Mouse (Mus musculus) olfactory bulb, adult 2 months (tissue): ENCODE results near the gene Znfx1. TPM values are rescaled to one million over a fixed set of nuclear protein-coding genes. Genes with fewer than 3 reads are reported as not detected.

Experiments
- H3K27ac ChIP-seq: fragments of 200-500 bp; 2 replicates; pipeline ENCODE4 v1.5.1; 2012; ENCODE audit warnings: low read depth, low read length; ENCODE audit not compliant: insufficient read depth
- H3K4me1 ChIP-seq: fragments of 200-500 bp; 2 replicates; pipeline ENCODE4 v1.6.1; 2012; ENCODE audit warnings: low read length; ENCODE audit not compliant: control insufficient read depth, insufficient read depth
- H3K4me3 ChIP-seq: fragments of 200-500 bp; 2 replicates; pipeline ENCODE4 v1.5.1; 2012; ENCODE audit warnings: mild to moderate bottlenecking, low read depth, low read length, moderate library complexity; ENCODE audit not compliant: insufficient read depth
- CTCF ChIP-seq: fragments of 200-500 bp; IDR thresholded peaks from 2 replicates; pipeline ENCODE4 v1.5.1; 2012; ENCODE audit warnings: low read depth, mild to moderate bottlenecking, low read length, moderate library complexity; ENCODE audit not compliant: insufficient read depth
- POLR2A ChIP-seq: fragments of 200-500 bp; IDR thresholded peaks from 2 replicates; pipeline ENCODE4 v1.6.1; 2012; ENCODE audit warnings: mild to moderate bottlenecking, low read depth, low read length, moderate library complexity; ENCODE audit not compliant: insufficient read depth
- WGBS: fragments of 180-500 bp; shearing (Covaris S2); methylation state at CpG from one replicate; pipeline ENCODE4 v1.1.7; 2018; 5-methylcytosine and 5-hydroxymethylcytosine counted together
- polyA plus RNA-seq: library from polyadenylated mRNA; stranded (reverse); fragments of >200 nt; gene quantifications from 2 replicates; pipeline ENCODE4 v1.2.4, GENCODE M21; 2012; ENCODE audit warnings: low replicate concordance; ENCODE audit not compliant: missing spikeins, insufficient read depth, insufficient read length

The Znfx1 gene
- polyA plus RNA-seq, 1 experiment = not detected

GRCm38 (mm10) chr2:167043400-167044121 lies 19.3 kb downstream of the Znfx1 start:
- H3K27ac ChIP-seq = no peak overlapping the region
- 90% methylated on average over 12 of the region's 12 CpGs for WGBS

DNA sequence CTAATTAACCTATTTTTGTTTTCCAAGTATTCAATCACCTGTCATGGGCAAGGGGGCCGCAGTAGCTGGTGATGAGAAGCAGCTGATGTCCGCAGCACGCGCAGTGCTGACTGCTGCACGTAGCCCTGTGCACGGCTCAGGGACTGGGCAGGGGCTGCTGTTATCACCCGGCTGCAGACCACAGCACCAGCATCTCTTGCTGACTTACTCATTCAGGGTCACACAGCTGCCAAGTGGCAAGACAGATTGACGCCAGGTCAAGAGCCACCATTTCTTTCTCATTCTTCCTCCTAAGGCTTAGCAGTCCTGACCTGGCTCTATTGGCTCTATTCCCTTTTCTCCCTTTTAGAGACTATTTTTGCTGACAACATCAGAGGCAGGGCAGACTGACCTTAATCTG lies 23.4 kb downstream of the Znfx1 start:
- WGBS = 90% methylated on average over 8 of the region's 8 CpGs
- TF ChIP-seq CTCF (no peak), POLR2A (no peak)

More at GRCm38 (mm10) chr2:167043400-167044121, 19.3 kb downstream of the Znfx1 start:
- TF ChIP-seq POLR2A (no peak), CTCF (no peak)
- peaks cover 4% of the 10 kb centered on the region; the same call in 1 of the 2 replicates for H3K4me1 ChIP-seq
- H3K4me3 ChIP-seq = no peak overlapping the region

DNA sequence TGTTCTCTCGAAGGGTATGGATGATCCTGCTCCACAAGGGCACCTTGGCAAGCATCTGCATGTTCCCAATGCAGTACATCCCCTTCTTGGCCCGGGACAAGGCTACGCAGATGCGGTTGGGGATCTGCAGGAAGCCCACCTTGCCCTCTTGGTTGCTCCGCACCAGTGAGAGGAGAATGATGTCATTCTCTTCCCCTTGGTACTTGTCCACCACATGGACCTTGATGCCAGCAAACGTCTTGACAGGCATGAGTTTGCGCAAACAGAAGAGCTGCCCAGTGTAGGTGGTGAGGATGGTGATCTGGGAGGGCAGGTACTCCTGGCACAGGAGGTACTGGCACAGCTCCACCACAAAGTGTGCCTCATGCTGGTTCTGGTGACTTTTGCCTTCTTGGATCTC lies 24.1 kb downstream of the Znfx1 start:
- Histone ChIP-seq H3K27ac (no peak overlapping the region), H3K4me3 (no peak overlapping the region), H3K4me1 (no peaks in the 10 kb centered on the region)
- no peak for TF ChIP-seq POLR2A
- TF ChIP-seq CTCF = no peak
- 93% methylated on average over 7 of the region's 7 CpGs for WGBS

More for the DNA sequence above, 23.4 kb downstream of the Znfx1 start:
- H3K27ac ChIP-seq = no peak overlapping the region
- no peak overlapping the region for H3K4me3 ChIP-seq
- no peaks in the 10 kb centered on the region for H3K4me1 ChIP-seq

- 84% methylated on average over 6 of the region's 6 CpGs for WGBS
- Histone ChIP-seq H3K4me1 (no peaks in the 10 kb centered on the region), H3K27ac (no peak overlapping the region), H3K4me3 (no peak overlapping the region)
- no peak for TF ChIP-seq POLR2A
- TF ChIP-seq CTCF = no peak
Observed at GRCm38 (mm10) chr2:167038297-167038696, 24.5 kb downstream of the Znfx1 start.

DNA sequence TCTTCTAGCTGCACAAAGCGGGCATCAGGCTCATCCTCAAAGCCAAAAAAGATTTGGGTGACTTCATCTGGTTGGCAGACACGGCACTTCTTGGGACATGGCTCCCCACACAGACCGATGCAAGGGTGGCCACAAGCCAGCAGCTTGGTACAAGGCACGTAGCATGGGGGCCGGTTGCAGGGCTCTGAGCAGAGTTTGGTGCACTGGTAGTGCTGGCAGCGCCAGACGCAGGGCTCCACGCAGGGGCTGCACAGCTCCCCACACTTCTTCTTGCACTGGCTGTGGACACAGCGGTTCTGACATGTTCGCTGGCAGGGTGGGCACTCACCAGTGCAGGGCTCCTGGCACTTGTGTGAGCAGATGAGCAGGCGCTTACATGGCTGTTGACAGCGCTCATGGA lies 25.1 kb downstream of the Znfx1 start:
- Histone ChIP-seq H3K27ac (no peak overlapping the region), H3K4me1 (no peaks in the 10 kb centered on the region), H3K4me3 (no peak overlapping the region)
- 88% methylated on average over 12 of the region's 12 CpGs for WGBS
- TF ChIP-seq POLR2A (no peak), CTCF (no peak)

- no peak overlapping the region for H3K4me3 ChIP-seq
- no peak overlapping the region for H3K27ac ChIP-seq
- TF ChIP-seq POLR2A (no peak), CTCF (no peak)
- WGBS = 89% methylated on average over 4 of the region's 4 CpGs
- H3K4me1 ChIP-seq = no peaks in the 10 kb centered on the region
Observed at GRCm38 (mm10) chr2:167030507-167030906, 32.3 kb downstream of the Znfx1 start.

- Histone ChIP-seq H3K4me1 (no peaks in the 10 kb centered on the region), H3K4me3 (no peak overlapping the region), H3K27ac (no peak overlapping the region)
- no peak for TF ChIP-seq CTCF
- no peak for TF ChIP-seq POLR2A
- WGBS = 93% methylated on average over 7 of the region's 7 CpGs
Observed at GRCm38 (mm10) chr2:167028553-167028952, 34.3 kb downstream of the Znfx1 start.

GRCm38 (mm10) chr2:167019396-167019795 lies 43.4 kb downstream of the Znfx1 start:
- TF ChIP-seq POLR2A = no peak
- TF ChIP-seq CTCF = no peak
- Histone ChIP-seq H3K27ac (no peak overlapping the region), H3K4me3 (no peak overlapping the region), H3K4me1 (peaks cover 10% of the 10 kb centered on the region)
- WGBS = 95% methylated on average over 10 of the region's 10 CpGs

DNA sequence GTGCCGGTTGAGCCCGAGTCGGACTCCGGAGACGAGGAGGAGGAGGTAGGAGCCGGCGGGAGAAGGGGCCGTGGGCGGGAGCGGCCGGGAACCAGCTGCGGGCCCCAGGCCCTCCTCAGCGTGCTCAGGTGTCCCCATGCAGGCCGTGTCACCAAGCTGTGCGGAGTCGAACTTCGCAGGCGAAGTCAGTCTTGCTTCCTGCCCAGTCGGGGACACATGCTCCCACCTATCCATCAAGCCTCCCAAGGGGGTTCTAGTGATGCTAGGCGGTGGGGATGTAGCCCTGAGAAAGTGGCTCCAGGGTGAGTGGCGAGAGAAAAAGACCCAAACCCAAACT lies 47.5 kb downstream of the Znfx1 start:
- Histone ChIP-seq H3K27ac (no peak overlapping the region), H3K4me3 (peak overlapping the region; percentile 77), H3K4me1 (peaks cover 10% of the 10 kb centered on the region)
- TF ChIP-seq POLR2A (no peak), CTCF (no peak)
- whole genome bisulfite sequencing = under 1% methylated on average over 21 of the region's 21 CpGs
